Mouse (Mus musculus) 3134 (cell line): Measurements from ENCODE around the gene 4930404N11Rik.

ENCODE experiments used
- DNase-seq: peaks from one replicate; pipeline ENCODE4 v3.0.0-alpha.2; 2011; ENCODE audit warnings: low spot score; ENCODE audit not compliant: insufficient read length; ENCODE audit errors: extremely low read depth

The 4930404N11Rik gene

DNA sequence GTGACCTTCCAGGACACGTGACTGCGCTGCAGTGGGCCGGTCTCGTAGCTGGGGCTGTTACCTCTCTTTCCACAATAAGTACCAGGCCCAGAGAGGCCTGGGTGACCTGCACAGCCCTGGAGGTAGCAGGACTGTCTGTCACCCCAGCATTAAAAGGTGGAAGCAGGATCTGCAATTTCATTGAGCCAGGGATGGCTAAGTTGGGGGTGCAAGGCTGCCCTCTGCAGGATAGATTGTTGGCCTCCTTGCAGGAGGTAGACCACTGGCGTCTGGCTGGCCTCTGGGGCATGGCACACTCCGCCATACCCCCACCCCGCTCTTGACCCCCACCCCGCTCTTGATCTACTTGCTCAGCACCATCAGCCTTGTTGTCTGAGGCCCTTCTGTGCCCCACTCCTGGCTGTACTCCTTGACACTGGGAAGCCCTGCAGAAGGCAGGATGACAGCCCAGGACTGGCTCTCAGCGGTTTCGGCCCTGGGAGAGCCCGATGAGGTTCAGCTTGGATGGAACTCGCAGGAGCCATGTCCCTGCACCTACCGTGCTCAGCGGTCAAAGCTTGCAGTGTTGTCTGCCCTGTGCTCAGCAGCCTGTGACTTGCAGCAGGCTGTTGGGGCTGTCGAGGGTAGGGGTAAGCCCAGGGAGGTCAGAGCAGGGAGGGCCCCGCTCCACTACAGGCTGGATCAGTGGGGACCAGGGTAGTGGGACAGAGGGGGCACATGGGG is 49.1 kb downstream of the 4930404N11Rik start:
- DNase-seq, result no peak

DNA sequence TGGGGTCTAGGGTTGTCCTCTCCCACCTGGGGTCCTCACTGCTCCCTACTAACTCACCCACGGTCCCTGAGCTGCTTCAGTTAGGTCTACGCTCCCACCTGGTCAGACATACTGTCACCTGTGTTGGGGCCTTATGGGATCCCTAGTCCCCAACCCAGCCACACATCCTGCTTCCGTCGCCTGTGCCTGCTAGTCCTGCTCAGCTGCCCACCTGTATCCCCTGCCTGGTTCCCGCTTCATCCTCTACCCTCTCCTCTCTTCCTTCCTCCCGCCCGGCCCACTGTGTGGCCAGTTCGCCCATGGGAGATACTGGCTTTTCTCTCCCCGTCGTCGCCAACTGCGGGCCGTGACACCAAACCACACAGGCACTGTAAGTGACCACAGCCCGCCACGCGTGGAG is 50.0 kb downstream of the 4930404N11Rik start:
- no peak for DNase-seq

DNA sequence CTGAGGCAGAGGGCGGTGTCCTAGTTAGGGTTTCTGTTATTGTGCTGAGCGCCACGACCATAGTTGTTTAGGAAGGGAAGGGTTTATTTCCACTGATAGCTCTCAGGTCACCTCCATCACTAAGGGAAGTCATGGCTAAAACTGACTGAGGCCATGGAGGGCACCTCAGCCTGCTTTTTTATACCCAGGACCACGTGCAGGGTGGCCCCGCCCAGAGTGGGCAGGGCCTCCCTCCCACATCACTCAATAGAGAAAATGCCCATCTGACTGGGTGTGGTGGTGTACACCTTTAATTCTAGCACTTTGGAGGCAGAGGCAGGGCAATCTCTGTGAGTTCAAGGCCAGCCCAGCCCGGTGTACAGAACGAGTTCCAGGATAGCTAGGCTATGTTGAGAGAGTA is 51.4 kb downstream of the 4930404N11Rik start:
- DNase-seq, result no peak

DNA sequence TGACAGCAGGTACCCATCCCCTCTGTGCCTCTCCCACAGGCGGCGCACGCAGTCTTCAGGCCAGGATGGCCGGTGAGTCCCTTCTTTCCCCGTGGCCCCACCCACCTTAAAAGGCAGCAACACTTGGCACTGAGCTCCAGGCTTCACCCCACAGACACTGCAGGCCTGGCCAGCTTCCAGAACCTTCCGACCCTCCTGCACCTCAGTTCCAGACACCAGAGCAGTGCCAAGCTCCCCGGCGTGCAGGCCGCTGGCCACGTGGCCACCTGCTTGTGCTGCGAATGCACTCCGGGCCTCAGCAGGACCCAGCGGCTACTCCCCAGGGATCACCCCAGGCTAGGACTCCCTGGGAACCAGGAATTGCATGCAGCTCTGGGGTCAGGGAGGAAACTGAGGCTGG is 52.0 kb downstream of the 4930404N11Rik start:
- DNase-seq, result no peak
